Mouse (Mus musculus): ENCODE measurements at regions not wholly inside any gene's neighbourhood (a gene's known extent, or its start where the extent isn't known, plus 50 kb on each side); places are given as distances from the start of the nearest gene placed in this dataset.

DNA sequence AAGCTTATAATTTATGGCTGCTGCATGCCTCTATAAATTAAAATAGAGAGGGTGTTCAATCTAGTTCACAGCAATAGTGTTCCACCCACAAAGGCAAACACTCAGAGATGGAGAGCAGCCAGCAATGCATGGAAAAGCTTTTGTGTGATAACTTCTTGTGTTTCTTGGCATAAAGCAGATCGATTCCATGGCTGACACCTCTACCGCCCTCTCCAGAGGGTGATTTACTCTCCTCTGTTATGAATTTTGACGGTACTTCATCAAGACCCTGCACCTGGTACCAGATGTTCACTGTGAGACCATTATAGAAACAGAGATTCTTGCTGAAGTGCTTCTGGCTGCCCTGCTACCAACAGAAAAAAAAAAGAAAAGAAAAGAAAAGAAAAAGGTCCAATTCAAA lies 54.1 kb upstream of the Btc start:
- peaks cover 5% of the 10 kb centered on the region; the same call in 1 of the 2 replicates for H3K4me1 ChIP-seq
- no peak for DNase-seq (ENCODE audit: low spot score)
- WGBS: 81% methylated on average over 3 of the region's 3 CpGs
- no peaks in the 10 kb centered on the region for H3K36me3 ChIP-seq
- H3K27ac ChIP-seq: no peak overlapping the region
- H3K9me3 ChIP-seq (replicated peaks): no peaks in the 10 kb centered on the region
- H3K4me3 ChIP-seq: no peak overlapping the region
- H3K27me3 ChIP-seq (ENCODE audit: low read depth, poor library complexity, severe bottlenecking): no peaks in the 10 kb centered on the region

DNA sequence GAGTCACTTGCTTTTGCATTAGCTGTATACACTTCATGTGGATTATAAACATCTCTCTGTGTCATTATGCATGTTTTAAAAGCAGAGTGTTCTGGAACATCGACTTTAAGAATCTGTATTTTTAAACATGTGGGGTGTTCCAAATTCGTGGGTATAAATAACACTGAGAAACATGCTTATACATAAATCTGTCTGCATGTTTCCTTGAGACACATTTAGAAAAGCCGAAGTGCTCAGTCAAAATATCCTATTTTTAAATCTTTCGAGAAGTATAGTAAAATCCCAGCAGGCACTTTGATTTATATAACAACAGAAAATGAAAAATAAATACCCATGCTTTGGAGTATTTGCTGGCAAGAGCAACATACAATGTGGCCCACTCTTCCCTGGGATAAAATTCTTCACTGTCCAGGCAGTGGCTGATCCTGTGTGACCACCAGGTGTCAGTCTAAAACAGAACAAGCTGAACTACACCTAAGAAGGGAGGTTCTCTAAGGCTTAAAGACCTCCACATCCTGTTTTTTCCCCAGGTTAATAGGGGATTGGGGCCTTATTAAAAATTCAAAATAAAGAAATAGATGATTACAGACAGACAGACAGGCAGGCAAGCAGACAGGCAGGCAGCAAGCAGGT lies 52.4 kb upstream of the Parm1 start:
- 49% methylated on average over 4 of the region's 4 CpGs for WGBS
- DNase-seq (ENCODE audit: low spot score): peak; percentile 41
- no peak overlapping the region for H3K4me3 ChIP-seq
- no peaks in the 10 kb centered on the region for H3K4me1 ChIP-seq
- no peaks in the 10 kb centered on the region for H3K9me3 ChIP-seq (replicated peaks)
- no peak overlapping the region for H3K27ac ChIP-seq
- no peaks in the 10 kb centered on the region for H3K27me3 ChIP-seq (ENCODE audit: low read depth, poor library complexity, severe bottlenecking)
- no peaks in the 10 kb centered on the region for H3K36me3 ChIP-seq

All from limb, embryonic 10.5 days (tissue).